Mouse (Mus musculus): ENCODE measurements around the gene Aldh1a7. TPM values are rescaled to one million over a fixed set of nuclear protein-coding genes. Genes with fewer than 3 reads are reported as not detected.

Gene Aldh1a7
- polyA plus RNA-seq, 1 experiment from 2014 or later, result 0.53 TPM

DNA sequence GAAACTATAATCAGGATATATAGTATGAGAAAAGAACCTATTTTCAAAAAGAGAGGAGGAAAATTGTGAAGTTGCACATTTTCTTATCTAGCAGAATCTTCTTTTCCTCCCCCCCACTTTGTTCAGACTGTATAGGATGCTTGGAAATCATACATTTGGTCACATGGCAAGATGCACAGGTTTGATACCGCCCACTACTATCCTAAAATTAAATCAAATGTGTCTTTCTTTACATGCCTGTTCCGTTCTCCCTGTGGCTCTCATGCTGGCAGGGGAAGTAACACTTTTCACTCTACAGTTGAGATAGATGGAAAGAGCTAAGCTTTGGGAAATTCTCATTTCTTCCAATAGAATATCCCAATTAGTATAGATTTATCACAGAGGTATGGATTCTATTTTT, 7.1 kb downstream of the Aldh1a7 start:
- H3K9me3 ChIP-seq (ENCODE audit: control insufficient read depth, low read length), result no peaks in the 10 kb centered on the region
- no peak for DNase-seq
- no peak overlapping the region for H3K9ac ChIP-seq (replicated peaks; ENCODE audit: low read length)
- H3K36me3 ChIP-seq (ENCODE audit: control insufficient read depth, insufficient read depth, low read length), result no peaks in the 10 kb centered on the region
- H3K4me2 ChIP-seq (ENCODE audit: low read length), result no peak overlapping the region
- no peak overlapping the region for H3K4me3 ChIP-seq (replicated peaks; ENCODE audit: low read depth, low read length)
- no peak overlapping the region for H3K27ac ChIP-seq (replicated peaks; ENCODE audit: low read depth, low read length)
- no peaks in the 10 kb centered on the region for H3K4me1 ChIP-seq (ENCODE audit: control insufficient read depth, insufficient read depth, low read length)
- 94% methylated on average over 2 of the region's 2 CpGs for WGBS
- no peak for ATAC-seq (ENCODE audit: low FRiP score, low TSS enrichment)
- no peaks in the 10 kb centered on the region for H3K27me3 ChIP-seq (ENCODE audit: control insufficient read depth, insufficient read depth, low read length)

DNA sequence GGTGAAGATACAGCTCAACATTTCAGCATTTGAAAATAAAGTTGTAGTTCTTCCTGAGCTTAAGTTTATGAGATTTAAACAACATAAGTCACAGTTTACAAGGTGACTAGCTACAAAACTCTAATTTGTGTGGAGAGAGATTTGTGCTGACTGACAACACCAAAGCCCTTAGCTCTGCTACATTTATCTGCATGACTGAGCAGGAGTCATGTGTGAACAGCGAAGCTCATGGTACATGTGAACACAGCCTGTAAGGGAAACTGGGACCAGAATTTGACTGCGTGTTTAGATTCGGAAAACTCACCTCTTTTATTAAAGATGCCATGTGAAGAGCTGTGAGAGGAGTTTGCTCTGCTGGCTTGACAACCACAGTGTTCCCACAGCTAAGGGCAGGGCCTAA, 11.7 kb downstream of the Aldh1a7 start:
- no peak overlapping the region for H3K4me2 ChIP-seq (ENCODE audit: low read length)
- no peak overlapping the region for H3K4me3 ChIP-seq (replicated peaks; ENCODE audit: low read depth, low read length)
- H3K36me3 ChIP-seq (ENCODE audit: control insufficient read depth, insufficient read depth, low read length), result no peaks in the 10 kb centered on the region
- no peaks in the 10 kb centered on the region for H3K9me3 ChIP-seq (ENCODE audit: control insufficient read depth, low read length)
- 79% methylated on average over 3 of the region's 3 CpGs for WGBS
- DNase-seq (no peak), ATAC-seq (ENCODE audit: low FRiP score, low TSS enrichment) (no peak)
- H3K27ac ChIP-seq (replicated peaks; ENCODE audit: low read depth, low read length), result no peak overlapping the region
- H3K9ac ChIP-seq (replicated peaks; ENCODE audit: low read length), result no peak overlapping the region
- no peaks in the 10 kb centered on the region for H3K27me3 ChIP-seq (ENCODE audit: control insufficient read depth, insufficient read depth, low read length)
- H3K4me1 ChIP-seq (ENCODE audit: control insufficient read depth, insufficient read depth, low read length), result no peaks in the 10 kb centered on the region

DNA sequence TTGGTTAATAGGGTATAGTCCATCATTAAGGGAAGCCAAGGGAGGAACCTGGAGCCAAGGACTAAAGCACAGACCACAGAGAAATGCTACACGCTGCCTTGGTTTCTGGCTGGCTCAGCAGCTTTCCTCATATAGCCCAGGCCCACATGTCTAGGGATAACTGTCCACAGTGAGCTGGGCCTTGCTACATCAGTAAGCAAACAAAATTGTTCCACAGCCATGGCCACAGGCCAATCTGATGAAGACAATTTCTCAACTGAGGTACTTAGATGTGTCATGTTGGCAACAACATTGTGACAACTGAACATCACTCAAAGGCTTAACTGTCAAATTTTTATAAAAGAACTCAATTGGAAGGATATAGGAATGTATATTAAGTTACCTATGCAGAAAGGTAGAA, 12.3 kb downstream of the Aldh1a7 start:
- Histone ChIP-seq H3K9me3 (ENCODE audit: control insufficient read depth, low read length) (no peaks in the 10 kb centered on the region), H3K4me1 (ENCODE audit: control insufficient read depth, insufficient read depth, low read length) (no peaks in the 10 kb centered on the region), H3K9ac (replicated peaks; ENCODE audit: low read length) (no peak overlapping the region), H3K36me3 (ENCODE audit: control insufficient read depth, insufficient read depth, low read length) (no peaks in the 10 kb centered on the region), H3K4me3 (replicated peaks; ENCODE audit: low read depth, low read length) (no peak overlapping the region), H3K27ac (replicated peaks; ENCODE audit: low read depth, low read length) (no peak overlapping the region), H3K27me3 (ENCODE audit: control insufficient read depth, insufficient read depth, low read length) (no peaks in the 10 kb centered on the region), H3K4me2 (ENCODE audit: low read length) (no peak overlapping the region)
- 89% methylated on average over 1 of the region's 1 CpGs for WGBS
- ATAC-seq (ENCODE audit: low FRiP score, low TSS enrichment) (no peak), DNase-seq (no peak)

DNA sequence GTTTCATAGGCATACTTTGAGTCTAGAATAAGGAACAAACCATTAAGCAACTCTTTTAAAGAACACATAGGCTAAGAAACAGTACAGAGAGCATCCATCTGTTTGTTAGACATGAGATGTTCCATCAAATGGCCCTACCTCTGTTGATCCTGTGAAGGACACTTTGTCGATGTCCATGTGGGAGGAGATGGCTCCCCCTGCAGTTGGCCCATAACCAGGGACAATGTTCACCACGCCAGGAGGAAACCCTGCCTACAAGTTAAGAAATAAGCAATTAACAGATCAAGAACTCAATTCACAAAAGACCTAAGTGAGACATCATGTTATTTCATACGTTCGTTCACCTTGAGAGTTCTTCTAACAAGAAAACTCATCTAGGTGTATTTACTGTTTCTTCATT, 12.8 kb downstream of the Aldh1a7 start:
- H3K4me3 ChIP-seq (replicated peaks; ENCODE audit: low read depth, low read length), result no peak overlapping the region
- WGBS, result 89% methylated on average over 4 of the region's 4 CpGs
- H3K9ac ChIP-seq (replicated peaks; ENCODE audit: low read length), result no peak overlapping the region

DNA sequence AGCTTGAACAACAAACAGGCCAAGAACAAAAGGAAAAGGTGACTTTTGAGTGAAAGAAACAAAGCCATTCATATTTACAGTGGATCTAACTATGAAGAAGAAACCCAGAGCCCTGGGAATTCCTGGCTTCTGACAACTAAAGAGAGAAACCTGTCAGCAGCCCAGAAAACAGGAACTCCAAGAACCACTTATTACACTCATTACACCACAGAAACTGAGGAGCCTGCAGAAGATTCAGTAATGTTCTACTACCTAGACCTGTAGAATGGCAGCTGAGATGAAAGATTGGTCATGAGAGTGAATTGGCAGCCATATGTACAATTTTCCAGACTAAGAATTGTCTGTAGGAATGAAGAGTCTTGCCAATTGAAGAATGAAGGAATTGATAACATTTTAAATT, 20.2 kb downstream of the Aldh1a7 start:
- H3K27ac ChIP-seq (replicated peaks; ENCODE audit: low read depth, low read length), result no peak overlapping the region
- H3K4me1 ChIP-seq (ENCODE audit: control insufficient read depth, insufficient read depth, low read length), result no peaks in the 10 kb centered on the region
- H3K9me3 ChIP-seq (ENCODE audit: control insufficient read depth, low read length), result no peaks in the 10 kb centered on the region
- H3K36me3 ChIP-seq (ENCODE audit: control insufficient read depth, insufficient read depth, low read length), result no peaks in the 10 kb centered on the region
- no peak overlapping the region for H3K4me2 ChIP-seq (ENCODE audit: low read length)
- no peak overlapping the region for H3K9ac ChIP-seq (replicated peaks; ENCODE audit: low read length)
- H3K4me3 ChIP-seq (replicated peaks; ENCODE audit: low read depth, low read length), result no peak overlapping the region
- no peak for DNase-seq
- no peaks in the 10 kb centered on the region for H3K27me3 ChIP-seq (ENCODE audit: control insufficient read depth, insufficient read depth, low read length)
- no peak for ATAC-seq (ENCODE audit: low FRiP score, low TSS enrichment)

More for the DNA sequence above, 12.8 kb downstream of the Aldh1a7 start:
- Histone ChIP-seq H3K9me3 (ENCODE audit: control insufficient read depth, low read length) (no peaks in the 10 kb centered on the region), H3K4me1 (ENCODE audit: control insufficient read depth, insufficient read depth, low read length) (no peaks in the 10 kb centered on the region), H3K36me3 (ENCODE audit: control insufficient read depth, insufficient read depth, low read length) (no peaks in the 10 kb centered on the region), H3K27me3 (ENCODE audit: control insufficient read depth, insufficient read depth, low read length) (no peaks in the 10 kb centered on the region), H3K27ac (replicated peaks; ENCODE audit: low read depth, low read length) (no peak overlapping the region), H3K4me2 (ENCODE audit: low read length) (no peak overlapping the region)
- no peak for DNase-seq
- no peak for ATAC-seq (ENCODE audit: low FRiP score, low TSS enrichment)

DNA sequence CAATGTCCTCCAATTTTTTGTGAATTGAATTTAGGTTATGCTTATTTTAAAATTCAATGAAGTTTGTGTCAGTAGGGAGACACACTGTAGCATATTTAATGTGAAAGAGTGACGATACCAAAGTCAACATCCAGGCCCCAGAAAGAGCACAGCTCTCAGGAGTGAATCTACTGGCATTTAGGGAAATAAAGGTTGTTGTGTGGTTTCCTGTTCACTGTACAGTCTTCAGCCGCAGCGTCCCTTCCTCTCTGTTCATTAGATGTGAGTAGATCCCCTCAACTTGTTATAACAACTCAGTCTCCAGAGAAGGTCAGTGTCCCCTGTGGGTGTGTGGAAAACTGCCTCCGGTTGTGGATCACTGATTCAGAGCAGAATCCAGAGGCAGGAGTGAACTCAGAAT, 20.6 kb downstream of the Aldh1a7 start:
- WGBS, result 81% methylated on average over 4 of the region's 4 CpGs

DNA sequence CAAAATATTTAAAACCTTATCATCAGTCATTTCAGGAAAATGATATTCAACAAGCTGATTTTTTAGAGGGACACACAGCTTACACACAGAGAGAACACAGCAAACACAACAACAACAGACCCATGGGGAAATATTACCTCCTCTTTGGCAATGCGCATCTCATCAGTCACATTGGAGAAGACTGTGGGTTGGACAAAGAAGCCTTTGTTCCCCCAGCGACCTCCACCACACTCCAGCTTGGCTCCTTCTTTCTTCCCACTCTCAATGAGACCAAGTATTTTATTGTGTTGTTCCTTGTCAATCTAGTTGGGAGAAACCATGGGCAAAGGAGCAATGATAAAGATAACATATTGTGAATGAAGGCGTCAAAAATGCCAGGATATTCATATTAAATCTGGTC, 25.3 kb downstream of the Aldh1a7 start:
- Histone ChIP-seq H3K9ac (replicated peaks; ENCODE audit: low read length) (no peak overlapping the region), H3K27ac (replicated peaks; ENCODE audit: low read depth, low read length) (no peak overlapping the region), H3K4me1 (ENCODE audit: control insufficient read depth, insufficient read depth, low read length) (no peaks in the 10 kb centered on the region), H3K9me3 (ENCODE audit: control insufficient read depth, low read length) (no peaks in the 10 kb centered on the region), H3K36me3 (ENCODE audit: control insufficient read depth, insufficient read depth, low read length) (no peaks in the 10 kb centered on the region), H3K27me3 (ENCODE audit: control insufficient read depth, insufficient read depth, low read length) (no peaks in the 10 kb centered on the region), H3K4me2 (ENCODE audit: low read length) (no peak overlapping the region), H3K4me3 (replicated peaks; ENCODE audit: low read depth, low read length) (no peak overlapping the region)
- ATAC-seq (ENCODE audit: low FRiP score, low TSS enrichment) (no peak), DNase-seq (peak; percentile 5)
- whole genome bisulfite sequencing, result 27% methylated on average over 3 of the region's 3 CpGs

More for the DNA sequence above, 20.6 kb downstream of the Aldh1a7 start:
- Histone ChIP-seq H3K4me2 (ENCODE audit: low read length) (no peak overlapping the region), H3K36me3 (ENCODE audit: control insufficient read depth, insufficient read depth, low read length) (no peaks in the 10 kb centered on the region), H3K9ac (replicated peaks; ENCODE audit: low read length) (no peak overlapping the region), H3K27ac (replicated peaks; ENCODE audit: low read depth, low read length) (no peak overlapping the region), H3K9me3 (ENCODE audit: control insufficient read depth, low read length) (no peaks in the 10 kb centered on the region), H3K4me3 (replicated peaks; ENCODE audit: low read depth, low read length) (no peak overlapping the region), H3K4me1 (ENCODE audit: control insufficient read depth, insufficient read depth, low read length) (no peaks in the 10 kb centered on the region), H3K27me3 (ENCODE audit: control insufficient read depth, insufficient read depth, low read length) (no peaks in the 10 kb centered on the region)
- ATAC-seq (ENCODE audit: low FRiP score, low TSS enrichment), result no peak
- no peak for DNase-seq

DNA sequence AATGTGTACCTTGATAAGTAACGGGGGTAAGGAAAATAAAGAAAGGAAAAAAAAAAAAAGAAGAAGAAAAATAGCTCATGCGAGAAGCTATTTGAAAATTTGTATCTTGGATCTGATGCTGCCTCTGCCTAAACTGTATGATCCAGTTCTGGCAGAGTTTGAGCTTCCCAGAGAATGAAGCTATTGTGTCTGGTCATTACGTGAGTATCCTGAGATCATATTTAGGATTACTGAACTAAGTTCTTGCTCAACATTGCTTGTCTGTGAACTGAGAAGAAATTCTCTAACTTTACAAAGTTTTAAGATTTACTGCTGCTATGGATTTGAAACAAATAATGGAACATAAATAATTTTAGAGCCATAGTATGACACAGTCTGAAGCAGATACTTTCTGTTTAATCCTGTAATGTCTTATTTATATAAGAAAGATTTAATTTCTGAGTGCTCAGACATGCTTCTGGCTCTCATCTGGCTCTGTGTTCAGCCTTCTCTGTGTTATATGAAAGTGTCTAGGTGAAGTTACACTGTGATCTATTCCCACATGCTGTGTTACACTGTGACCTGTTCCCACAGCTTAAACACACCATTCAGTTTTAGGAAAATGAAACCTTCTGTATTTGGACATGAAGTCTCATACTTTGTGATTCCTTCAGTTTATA, 49.5 kb downstream of the Aldh1a7 start:
- H3K27me3 ChIP-seq (ENCODE audit: control insufficient read depth, insufficient read depth, low read length), result no peaks in the 10 kb centered on the region
- no peak for DNase-seq
- WGBS, result 91% methylated on average over 3 of the region's 3 CpGs

DNA sequence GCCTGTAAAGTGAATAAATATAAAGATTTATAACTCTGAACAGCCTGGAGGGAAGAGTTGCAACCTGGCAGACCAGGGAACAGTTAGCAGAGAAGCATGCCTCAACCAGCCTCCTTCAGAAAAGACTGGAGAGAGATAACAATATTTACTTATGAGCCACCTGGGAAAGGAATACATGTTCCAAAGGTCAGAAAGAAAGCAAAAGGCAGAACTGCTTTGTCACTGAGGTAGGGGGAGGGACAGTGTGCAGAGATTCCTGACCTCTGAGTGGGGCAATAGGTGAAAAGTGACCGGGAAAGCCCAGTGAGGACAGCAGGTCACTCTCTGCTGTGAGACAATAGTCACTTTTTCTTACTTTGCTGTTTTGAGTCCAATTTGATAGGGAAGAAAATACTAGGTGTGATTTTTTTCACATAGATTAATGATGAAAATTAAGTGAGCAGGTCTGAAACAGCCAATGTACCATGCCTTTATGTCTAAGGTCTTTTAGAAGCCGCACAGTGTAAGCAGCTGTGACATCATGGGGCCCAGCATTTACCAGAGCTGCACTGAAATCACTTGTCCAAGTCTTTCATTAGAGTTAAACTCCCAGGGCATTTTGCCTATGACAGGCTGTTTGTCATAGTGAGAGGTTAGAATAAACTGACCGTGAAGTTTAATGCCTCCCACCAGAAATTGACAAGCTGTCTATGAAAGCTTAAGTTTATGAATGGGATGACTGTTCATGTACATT, 73.1 kb downstream of the Aldh1a7 start:
- Histone ChIP-seq H3K4me2 (ENCODE audit: low read length) (no peak overlapping the region), H3K27me3 (ENCODE audit: control insufficient read depth, insufficient read depth, low read length) (no peaks in the 10 kb centered on the region), H3K9me3 (ENCODE audit: control insufficient read depth, low read length) (no peaks in the 10 kb centered on the region), H3K4me3 (replicated peaks; ENCODE audit: low read depth, low read length) (no peak overlapping the region), H3K4me1 (ENCODE audit: control insufficient read depth, insufficient read depth, low read length) (no peaks in the 10 kb centered on the region), H3K27ac (replicated peaks; ENCODE audit: low read depth, low read length) (no peak overlapping the region), H3K9ac (replicated peaks; ENCODE audit: low read length) (no peak overlapping the region), H3K36me3 (ENCODE audit: control insufficient read depth, insufficient read depth, low read length) (no peaks in the 10 kb centered on the region)
- WGBS, result 74% methylated on average over 3 of the region's 3 CpGs
- DNase-seq (no peak), ATAC-seq (ENCODE audit: low FRiP score, low TSS enrichment) (no peak)

More for the DNA sequence above, 49.5 kb downstream of the Aldh1a7 start:
- no peak for ATAC-seq (ENCODE audit: low FRiP score, low TSS enrichment)
- Histone ChIP-seq H3K9me3 (ENCODE audit: control insufficient read depth, low read length) (no peaks in the 10 kb centered on the region), H3K36me3 (ENCODE audit: control insufficient read depth, insufficient read depth, low read length) (no peaks in the 10 kb centered on the region), H3K27ac (replicated peaks; ENCODE audit: low read depth, low read length) (no peak overlapping the region), H3K4me1 (ENCODE audit: control insufficient read depth, insufficient read depth, low read length) (no peaks in the 10 kb centered on the region), H3K9ac (replicated peaks; ENCODE audit: low read length) (no peak overlapping the region), H3K4me3 (replicated peaks; ENCODE audit: low read depth, low read length) (no peak overlapping the region), H3K4me2 (ENCODE audit: low read length) (no peak overlapping the region)

Data from midbrain, embryonic 14.5 days (tissue).